Mouse (Mus musculus) cerebellum, adult 11 months (tissue): ENCODE measurements around the gene Polr2i.
"Not testable (repeated sequence)": the region's sequence is repeated elsewhere in the genome, so short reads cannot be mapped to it uniquely, and the experiment has no call there.

Source experiments
- DNase-seq: peaks from one replicate; pipeline ENCODE4 v3.0.0; 2022

Gene Polr2i

GRCm38 (mm10) chr7:30231669-30232454 lies at the start of gene Polr2i, which contains the start of gene Tbcb:
Gene Polr2i, plus strand, starts transcription at chr7:30231948.
Gene Tbcb, minus strand, starts transcription at chr7:30232272.
- peak; percentile 99 for DNase-seq

DNA sequence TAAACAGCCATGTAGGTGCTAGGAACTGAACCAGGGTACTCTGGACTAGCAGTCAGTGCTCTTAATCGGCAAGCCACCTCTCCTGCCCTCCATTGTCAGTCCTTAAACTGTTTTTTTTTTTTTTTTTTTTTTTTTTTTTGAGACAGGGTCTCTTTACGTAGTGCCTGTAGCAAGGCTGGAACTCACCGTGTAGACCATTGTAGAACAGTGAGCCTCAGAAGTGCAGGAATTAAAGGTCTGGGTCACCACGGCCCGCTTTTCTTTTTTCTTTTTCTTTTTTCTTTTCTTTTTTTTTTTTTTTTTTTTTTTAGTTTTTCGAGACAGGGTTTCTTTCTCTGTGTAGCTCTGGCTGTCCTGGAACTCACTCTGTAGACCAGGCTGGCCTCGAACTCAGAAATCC lies 48.6 kb upstream of the Polr2i start:
- not testable (repeated sequence) for DNase-seq

DNA sequence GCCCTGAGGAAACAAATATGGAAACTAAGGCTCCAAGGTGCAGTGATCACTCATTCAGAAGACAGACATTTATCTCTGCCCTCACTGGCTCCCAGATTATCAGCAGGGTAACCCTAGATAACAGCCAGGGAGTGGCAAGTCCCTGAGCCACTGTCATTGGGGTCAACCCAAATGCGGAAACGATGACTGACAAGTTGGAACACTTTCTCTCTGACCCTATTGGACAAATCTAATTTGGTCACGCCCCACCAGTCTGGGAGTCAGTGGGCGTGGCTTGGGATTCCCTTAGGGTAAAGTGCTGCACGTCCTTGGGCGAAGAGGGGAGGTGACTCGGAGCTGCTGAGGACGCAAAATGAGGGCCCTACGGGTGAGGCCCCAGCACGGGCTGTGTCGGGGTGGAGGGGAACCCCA lies 47.9 kb upstream of the Polr2i start, which contains the start of gene Cox7a1:
Gene Cox7a1, plus strand, starts transcription at position 266 of the 411 bp plus-strand sequence.
- DNase-seq = peak; percentile 66

GRCm38 (mm10) chr7:30184641-30185348 lies 47.0 kb upstream of the Polr2i start:
- no peak for DNase-seq

GRCm38 (mm10) chr7:30188344-30189115 lies 43.2 kb upstream of the Polr2i start:
- DNase-seq = no peak

- no peak for DNase-seq
Measured at GRCm38 (mm10) chr7:30189116-30189491, 42.6 kb upstream of the Polr2i start.

DNA sequence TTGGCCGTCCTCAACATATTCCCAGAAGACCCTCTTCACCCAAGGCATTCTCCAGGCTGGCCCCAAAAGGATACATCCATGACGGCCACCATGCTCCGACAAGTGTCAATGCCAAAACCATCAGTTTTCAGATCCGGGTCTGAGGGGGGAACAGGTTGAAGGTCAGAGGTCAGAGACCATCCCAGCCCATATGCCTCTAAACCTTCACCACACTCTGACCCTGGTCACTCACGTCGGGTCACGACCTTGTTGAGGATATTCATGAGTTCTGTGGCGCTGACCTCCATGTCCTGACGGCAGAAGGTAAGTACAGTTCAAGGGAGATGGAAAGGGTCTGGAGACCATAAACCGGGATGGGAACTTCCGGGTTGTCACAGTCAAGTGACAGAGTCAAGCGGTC lies 39.7 kb upstream of the Polr2i start:
- DNase-seq = no peak

- no peak for DNase-seq
Measured at GRCm38 (mm10) chr7:30193013-30193412, 38.7 kb upstream of the Polr2i start.

GRCm38 (mm10) chr7:30193581-30194100 lies 38.1 kb upstream of the Polr2i start:
- peak; percentile 80 for DNase-seq

DNA sequence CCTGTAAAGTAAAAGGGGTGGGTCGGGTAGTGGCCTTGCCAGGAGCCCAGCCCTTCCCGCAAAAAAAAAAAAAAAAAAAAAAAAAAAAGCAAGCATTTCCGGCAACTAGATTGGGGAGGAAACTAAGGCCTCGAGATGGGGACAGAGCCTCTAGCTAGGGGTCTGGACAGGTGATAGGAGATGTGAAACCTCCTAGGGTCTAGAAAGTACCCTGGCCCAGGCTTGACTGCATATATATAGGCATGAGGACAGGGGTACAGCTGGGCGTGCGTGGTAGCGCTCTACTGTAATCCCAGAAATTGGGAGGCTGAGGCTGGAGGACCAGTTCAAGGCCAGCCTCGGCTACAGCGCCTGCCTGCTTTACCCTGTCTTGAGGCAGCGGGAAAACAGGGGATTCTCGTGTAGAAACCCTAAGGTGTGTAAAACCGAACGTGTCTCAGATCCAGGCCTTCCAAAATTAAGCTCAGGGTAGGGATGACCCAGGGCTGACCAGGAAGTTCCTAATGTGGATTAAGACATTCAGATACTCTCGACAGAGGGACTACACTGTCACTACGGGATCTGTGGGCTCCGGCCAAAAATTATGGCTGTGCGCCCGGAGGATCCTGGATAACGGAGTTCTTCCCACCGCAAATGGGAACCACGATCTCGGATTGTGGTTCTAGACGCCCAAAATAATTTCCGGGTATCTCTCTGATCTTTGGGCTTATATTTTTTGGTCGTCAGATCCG lies 37.5 kb upstream of the Polr2i start:
- DNase-seq = no peak

- DNase-seq = peak; percentile 96
Measured at GRCm38 (mm10) chr7:30194884-30195283, 36.9 kb upstream of the Polr2i start.

GRCm38 (mm10) chr7:30195461-30195860 lies 36.3 kb upstream of the Polr2i start:
- DNase-seq = no peak

- DNase-seq = no peak
Measured at GRCm38 (mm10) chr7:30196171-30196570, 35.6 kb upstream of the Polr2i start.

DNA sequence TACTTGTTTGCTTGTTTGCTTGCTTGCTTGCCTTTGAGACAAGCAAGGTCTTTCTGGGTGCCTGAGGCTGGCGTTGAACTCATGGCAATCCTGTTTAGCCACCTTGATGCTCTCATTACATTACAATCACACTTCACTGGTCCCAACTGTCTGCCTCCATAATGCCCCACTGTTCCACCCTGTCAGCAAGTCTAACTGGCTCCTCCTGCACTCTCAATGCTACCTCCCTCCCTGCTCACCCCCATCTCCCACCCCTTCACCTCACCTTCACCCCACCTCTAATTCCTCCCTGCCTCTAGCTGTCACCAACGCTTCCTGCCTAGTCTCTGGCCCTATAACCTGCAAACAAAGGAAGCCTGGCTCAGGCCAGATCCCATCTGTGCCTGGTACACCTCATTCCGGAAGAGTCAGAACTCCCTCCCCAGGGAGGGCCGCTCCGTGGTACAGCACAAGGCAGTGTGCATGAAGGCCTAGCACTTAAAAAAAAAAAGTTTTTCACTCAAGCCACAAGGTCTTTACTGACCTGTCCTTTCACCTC lies 34.1 kb upstream of the Polr2i start:
- no peak for DNase-seq

DNA sequence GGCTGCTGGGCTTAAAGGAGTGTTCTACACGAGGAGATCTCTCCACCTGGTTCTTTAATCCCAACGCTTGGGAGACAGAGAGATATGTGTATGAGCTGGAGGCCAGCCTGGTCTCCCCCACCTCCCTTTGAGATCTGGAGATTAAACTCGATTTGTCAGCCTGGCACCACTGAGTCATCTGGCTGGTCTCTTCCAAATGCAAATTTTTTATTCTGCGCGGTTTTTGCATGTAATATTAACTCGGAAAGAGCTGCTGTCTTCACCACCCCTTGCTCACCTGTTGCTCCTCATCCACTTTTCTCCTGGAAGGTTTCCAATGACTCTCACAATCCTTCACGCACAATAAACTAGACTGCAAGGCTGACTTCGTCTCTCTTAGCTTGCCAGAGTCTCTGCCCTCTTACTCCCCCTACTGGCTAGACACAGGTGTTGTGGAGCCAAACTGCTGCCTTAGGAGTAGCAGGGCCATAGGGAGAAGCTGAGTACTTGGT lies 33.2 kb upstream of the Polr2i start, which contains the start of gene Capns1:
Gene Capns1, minus strand, starts transcription at position 331 of the 491 bp plus-strand sequence.
- DNase-seq = peak; percentile 54

- DNase-seq = no peak
Measured at GRCm38 (mm10) chr7:30199498-30200139, 32.1 kb upstream of the Polr2i start.

GRCm38 (mm10) chr7:30200200-30200599 lies 31.5 kb upstream of the Polr2i start:
- DNase-seq = no peak

- DNase-seq = not testable (repeated sequence)
Measured at GRCm38 (mm10) chr7:30200661-30201060, 31.1 kb upstream of the Polr2i start.

DNA sequence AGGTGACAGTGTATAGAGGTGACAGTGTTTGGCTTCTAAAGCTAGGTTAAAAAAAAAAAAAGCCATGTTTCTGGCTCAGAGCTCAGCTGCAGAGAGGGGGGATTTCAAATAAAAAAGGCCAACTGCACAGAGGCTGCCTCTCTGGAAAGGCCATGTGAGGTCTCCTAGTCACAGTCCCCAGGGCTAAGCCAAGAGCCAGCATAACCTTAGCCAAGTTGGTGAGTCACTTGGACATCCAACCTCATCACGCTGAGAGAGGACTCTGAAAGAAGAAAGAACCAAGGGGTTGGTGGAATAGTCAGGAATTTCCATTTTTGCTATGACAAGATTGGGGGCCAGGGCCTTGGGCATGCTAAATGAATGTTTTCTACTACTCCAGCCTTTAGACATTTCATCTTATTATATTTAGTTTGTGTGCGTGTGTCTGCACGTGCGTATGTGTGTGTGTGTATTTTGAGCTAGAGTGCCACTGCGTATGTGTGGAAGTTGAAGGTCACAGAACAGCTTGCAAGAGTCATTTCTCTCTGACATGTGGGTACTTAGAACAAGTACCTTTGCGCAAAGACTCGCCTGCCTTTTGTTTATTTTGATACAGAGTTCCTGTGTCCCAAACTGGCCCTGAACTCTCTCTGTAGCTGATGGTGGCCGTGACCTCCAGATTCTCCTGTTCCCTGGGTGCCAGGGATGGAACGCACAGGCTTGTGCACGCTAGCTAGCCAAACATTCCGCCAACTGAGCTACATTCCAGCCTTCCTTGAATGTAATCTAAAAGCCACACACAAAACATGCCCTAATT lies 28.7 kb upstream of the Polr2i start:
- DNase-seq = peak; percentile 43

DNA sequence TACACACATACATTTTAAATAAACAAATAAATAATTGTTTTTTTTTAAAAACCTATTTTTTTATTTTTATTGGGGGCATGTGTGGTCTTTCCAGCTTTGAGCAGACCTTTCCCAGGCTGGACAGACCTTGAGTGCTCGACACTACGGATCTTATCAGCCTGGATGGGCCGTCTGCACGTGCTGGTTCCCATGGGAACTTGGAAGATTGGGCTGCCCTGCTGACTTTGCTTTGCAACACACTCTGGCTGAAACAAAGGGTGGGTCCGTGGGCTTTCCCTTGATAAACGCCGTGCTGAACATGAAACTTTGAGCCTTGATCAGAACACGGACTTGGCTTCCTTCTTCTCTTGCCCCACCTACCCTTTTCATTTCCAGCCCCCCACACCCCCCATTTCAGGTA lies 27.4 kb upstream of the Polr2i start:
- DNase-seq = no peak
